Mouse (Mus musculus) heart, embryonic 10.5 days (tissue): ENCODE data around the gene Bbs10. TPM values are rescaled to one million over a fixed set of nuclear protein-coding genes. Genes with fewer than 3 reads are reported as not detected.

Experiments used
- DNase-seq: peaks from one replicate; pipeline ENCODE4 v3.0.0-alpha.2; 2017; ENCODE audit warnings: low spot score
- H3K27ac ChIP-seq: fragments of 300-500 bp; sonication (generic); 2 replicates; pipeline ENCODE4 v1.5.1; 2016; ENCODE audit warnings: mild to moderate bottlenecking
- H3K27me3 ChIP-seq: fragments of 300-500 bp; sonication (generic); 2 replicates; pipeline ENCODE4 v1.6.1; 2016; ENCODE audit warnings: mild to moderate bottlenecking; ENCODE audit not compliant: poor library complexity, insufficient read depth, severe bottlenecking
- H3K36me3 ChIP-seq: fragments of 300-500 bp; sonication (generic); 2 replicates; pipeline ENCODE4 v1.6.1; 2016; ENCODE audit warnings: mild to moderate bottlenecking, moderate library complexity
- H3K4me1 ChIP-seq: fragments of 300-500 bp; sonication (generic); 2 replicates; pipeline ENCODE4 v1.6.1; 2016; ENCODE audit warnings: mild to moderate bottlenecking
- H3K4me3 ChIP-seq: fragments of 300-500 bp; sonication (generic); 2 replicates; pipeline ENCODE4 v1.5.1; 2016; ENCODE audit warnings: mild to moderate bottlenecking, moderate library complexity
- H3K9me3 ChIP-seq: fragments of 300-500 bp; sonication (generic); 2 replicates; pipeline ENCODE4 v1.6.1; 2016; ENCODE audit warnings: mild to moderate bottlenecking, moderate library complexity
- WGBS: fragments of 180-500 bp; shearing (Covaris S2); methylation state at CpG from one replicate; pipeline ENCODE4 v1.1.7; 2016; 5-methylcytosine and 5-hydroxymethylcytosine counted together
- polyA plus RNA-seq: library from polyadenylated mRNA; unstranded; fragments of >200 nt; fragmentation: Nextera tagmentation; extraction: Ambion mirVana; gene quantifications from 2 replicates; pipeline ENCODE4 v1.2.1, GENCODE M21; 2016

Gene Bbs10
- polyA plus RNA-seq, 1 experiment from 2014 or later = 5.1 TPM

DNA sequence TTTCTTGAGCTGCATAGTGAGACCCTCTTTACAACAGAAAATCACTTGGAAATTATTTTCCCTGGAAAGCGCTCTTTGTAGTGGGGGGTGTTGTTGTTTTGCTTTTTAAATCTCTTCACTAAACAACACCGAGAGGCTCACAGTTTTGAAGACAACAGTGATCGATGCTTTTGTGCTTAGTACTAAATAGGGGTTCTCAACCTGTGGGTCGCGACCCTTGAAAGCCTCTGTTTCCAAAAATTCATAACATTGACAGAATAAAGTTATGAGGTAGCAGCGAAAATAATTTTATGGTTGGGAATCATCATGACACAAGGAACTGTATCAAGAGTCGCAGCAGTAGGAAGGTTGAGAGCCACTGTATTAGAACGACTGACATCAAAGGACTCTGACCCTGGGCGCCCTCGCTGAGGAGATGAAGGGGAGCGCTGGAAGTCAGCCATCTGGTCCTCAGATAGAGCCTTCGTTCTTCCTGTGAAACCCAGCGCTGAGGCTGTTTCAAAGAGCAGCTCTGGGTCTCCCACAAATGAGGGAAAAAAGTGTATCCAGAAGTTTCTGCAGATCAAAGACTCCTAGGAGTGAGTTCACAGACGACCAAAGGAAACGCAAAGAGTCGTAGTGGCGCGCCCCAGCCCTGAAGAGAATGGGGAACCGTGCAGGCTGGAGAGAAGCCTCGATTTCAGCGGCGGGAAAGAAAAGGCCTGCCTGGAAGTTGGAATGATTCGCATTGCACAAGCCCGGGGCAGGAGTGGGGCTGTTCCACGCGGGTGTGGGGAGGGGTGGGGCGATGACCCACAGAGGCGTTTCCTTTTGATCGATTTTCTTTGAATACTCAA lies 37.3 kb downstream of the Bbs10 start:
- H3K36me3 ChIP-seq = no peaks in the 10 kb centered on the region
- peak; percentile 77 for DNase-seq
- peak overlapping the region; percentile 51 for H3K4me3 ChIP-seq
- H3K27me3 ChIP-seq = no peaks in the 10 kb centered on the region
- no peaks in the 10 kb centered on the region for H3K9me3 ChIP-seq
- peaks cover 9% of the 10 kb centered on the region for H3K4me1 ChIP-seq
- 15% methylated on average over 29 of the region's 29 CpGs for WGBS
- H3K27ac ChIP-seq = peak overlapping the region; percentile 77

DNA sequence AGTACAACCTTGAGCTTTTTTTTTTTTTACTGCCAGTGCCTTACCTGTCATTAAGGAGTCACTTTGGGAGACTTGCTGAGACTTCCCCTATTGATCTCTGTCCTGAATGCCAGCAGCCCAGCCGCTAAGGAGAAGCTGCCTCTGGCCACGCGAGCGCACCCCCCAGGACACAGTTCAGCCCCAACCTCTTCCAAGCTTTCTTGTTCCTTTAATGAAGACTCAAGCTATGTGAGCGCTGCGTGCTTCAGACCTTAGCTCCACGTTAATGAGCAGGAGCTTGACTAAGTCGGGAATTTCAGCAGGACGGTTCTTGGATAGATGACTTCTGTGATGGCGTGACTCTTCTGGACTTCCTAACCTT lies 37.9 kb downstream of the Bbs10 start:
- Histone ChIP-seq H3K27ac (peak overlapping the region; percentile 77; the same call in 1 of the 2 replicates), H3K4me3 (peak overlapping the region; percentile 51), H3K4me1 (peaks cover 9% of the 10 kb centered on the region), H3K27me3 (no peaks in the 10 kb centered on the region), H3K36me3 (no peaks in the 10 kb centered on the region), H3K9me3 (no peaks in the 10 kb centered on the region)
- WGBS = 8% methylated on average over 10 of the region's 10 CpGs
- no peak for DNase-seq

DNA sequence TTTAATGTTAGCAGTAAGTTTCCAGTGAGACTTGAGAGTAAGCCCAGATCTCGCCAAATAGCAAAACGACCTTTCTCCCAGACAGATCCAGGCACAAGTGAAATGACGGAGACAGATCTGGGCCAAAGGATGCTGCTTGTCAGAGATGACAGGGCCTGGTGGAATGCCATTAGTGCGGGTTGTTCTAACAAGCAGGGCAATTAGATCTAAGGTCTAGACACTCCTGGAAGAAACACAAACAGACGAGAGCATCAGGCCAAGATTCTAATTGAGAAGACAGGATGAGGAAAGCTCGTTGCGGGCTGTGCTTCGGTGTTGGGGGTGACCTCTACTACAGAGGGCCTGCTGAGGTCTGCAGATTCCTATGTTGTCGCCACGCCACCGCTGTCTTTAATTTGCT lies 40.8 kb downstream of the Bbs10 start:
- H3K27me3 ChIP-seq = no peaks in the 10 kb centered on the region
- H3K27ac ChIP-seq = no peak overlapping the region
- no peaks in the 10 kb centered on the region for H3K36me3 ChIP-seq
- peaks cover 9% of the 10 kb centered on the region for H3K4me1 ChIP-seq
- no peak overlapping the region for H3K4me3 ChIP-seq
- no peaks in the 10 kb centered on the region for H3K9me3 ChIP-seq
- 70% methylated on average over 11 of the region's 11 CpGs for WGBS
- no peak for DNase-seq

DNA sequence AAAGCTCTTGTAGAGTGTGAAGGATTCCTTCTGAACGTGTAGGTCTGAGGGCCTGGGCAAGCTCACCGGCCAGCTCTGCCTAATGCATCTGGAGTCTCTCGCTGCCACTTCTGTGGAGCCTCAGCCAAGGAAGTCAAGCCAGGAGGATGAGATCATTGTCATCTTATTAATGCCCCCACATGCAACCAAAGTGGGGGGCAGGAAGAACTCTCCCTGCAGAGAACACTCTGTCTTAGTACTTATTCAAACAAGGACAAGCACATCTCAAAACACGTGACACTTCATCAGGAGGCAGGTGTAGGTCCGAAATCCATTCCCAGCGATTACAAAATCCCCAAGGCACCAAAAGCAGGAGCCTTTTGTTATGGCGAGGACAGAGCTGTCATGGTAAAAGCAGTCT lies 43.3 kb downstream of the Bbs10 start:
- WGBS = 75% methylated on average over 7 of the region's 7 CpGs
- no peaks in the 10 kb centered on the region for H3K4me1 ChIP-seq
- H3K9me3 ChIP-seq = no peaks in the 10 kb centered on the region
- H3K4me3 ChIP-seq = no peak overlapping the region
- H3K36me3 ChIP-seq = no peaks in the 10 kb centered on the region
- no peaks in the 10 kb centered on the region for H3K27me3 ChIP-seq
- no peak overlapping the region for H3K27ac ChIP-seq
- no peak for DNase-seq

DNA sequence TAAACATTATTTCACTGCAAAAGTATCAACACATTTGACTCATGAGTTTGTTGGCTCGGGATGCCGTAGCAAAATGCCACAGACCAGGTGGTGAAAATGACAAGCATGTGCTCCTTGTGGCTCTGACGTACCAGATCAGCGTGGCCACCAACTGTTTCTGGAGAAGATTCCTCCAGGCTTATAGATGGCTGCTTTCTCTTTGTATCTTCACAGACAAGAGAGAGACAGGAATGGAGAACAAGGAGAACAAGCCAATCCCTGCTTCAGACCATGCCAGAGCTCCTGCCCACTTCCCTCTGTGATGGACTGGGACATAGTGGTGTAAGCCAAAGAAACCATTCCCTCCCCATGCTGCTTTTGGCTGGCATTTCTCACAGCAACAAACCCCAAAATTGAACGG lies 45.1 kb downstream of the Bbs10 start:
- H3K9me3 ChIP-seq = no peaks in the 10 kb centered on the region
- H3K4me3 ChIP-seq = no peak overlapping the region
- 88% methylated on average over 5 of the region's 5 CpGs for WGBS
- H3K4me1 ChIP-seq = no peaks in the 10 kb centered on the region
- H3K36me3 ChIP-seq = no peaks in the 10 kb centered on the region
- H3K27ac ChIP-seq = no peak overlapping the region
- no peaks in the 10 kb centered on the region for H3K27me3 ChIP-seq
- no peak for DNase-seq

DNA sequence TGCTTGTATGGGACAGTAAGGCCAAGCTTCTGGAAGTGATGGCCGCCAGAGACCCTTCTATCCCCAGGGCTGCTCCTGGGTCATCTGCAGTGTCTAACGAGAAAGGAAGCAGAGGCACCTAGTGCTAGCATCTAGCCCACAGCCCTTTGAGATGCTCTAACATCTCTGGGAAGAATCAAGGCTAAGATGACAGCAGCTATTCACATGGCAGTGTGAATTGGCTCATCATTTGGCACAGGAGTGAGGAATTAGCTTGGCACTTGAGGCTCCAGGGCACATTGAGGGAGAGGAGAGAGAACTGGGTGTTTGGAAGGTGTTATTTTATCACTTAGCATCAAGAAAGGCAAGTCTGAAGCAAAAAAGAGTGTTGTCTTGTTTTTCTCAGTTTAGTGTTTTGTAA lies 49.8 kb downstream of the Bbs10 start:
- Histone ChIP-seq H3K9me3 (no peaks in the 10 kb centered on the region), H3K27me3 (no peaks in the 10 kb centered on the region), H3K4me1 (no peaks in the 10 kb centered on the region), H3K36me3 (no peaks in the 10 kb centered on the region), H3K27ac (no peak overlapping the region), H3K4me3 (no peak overlapping the region)
- 55% methylated on average over 2 of the region's 2 CpGs for WGBS
- DNase-seq = no peak

Other genes starting within 250 kb of the Bbs10 start
- gene Osbpl8, start 133.9 kb upstream of the Bbs10 start, polyA plus RNA-seq = 11.5 and 18.2 TPM in 2 replicates
- gene Nap1l1, start 174.5 kb downstream of the Bbs10 start, polyA plus RNA-seq = 190 and 243 TPM in 2 replicates
- gene Phlda1, start 207.6 kb downstream of the Bbs10 start, polyA plus RNA-seq = 20.6 and 28.8 TPM in 2 replicates